Mouse (Mus musculus): ENCODE results near the gene Rbfox1. TPM values are rescaled to one million over a fixed set of nuclear protein-coding genes. Genes with fewer than 3 reads are reported as not detected.
A peak's percentile ranks its signal among the peaks of the same experiment; 100 is the strongest.

Rbfox1 gene
- total RNA-seq, 2 experiments from 2014 or later: 120 to 127 TPM

GRCm38 (mm10) chr16:7212756-7213155 lies 1327.6 kb downstream of the Rbfox1 start:
- intact Hi-C loops (cut with DNase I; ENCODE audit: low total_unique reads): no loop called here
- no peak for DNase-seq

- intact Hi-C loops (cut with DNase I; ENCODE audit: low total_unique reads): no loop called here
- no peak for DNase-seq
Observed at GRCm38 (mm10) chr16:7223265-7223664, 1338.1 kb downstream of the Rbfox1 start.

GRCm38 (mm10) chr16:7226000-7226399 lies 1340.8 kb downstream of the Rbfox1 start:
- intact Hi-C loops (cut with DNase I; ENCODE audit: low total_unique reads): no loop called here
- DNase-seq: no peak

- no peak for DNase-seq
- intact Hi-C loops (cut with DNase I; ENCODE audit: low total_unique reads): no loop called here
Observed at GRCm38 (mm10) chr16:7228246-7228645, 1343.1 kb downstream of the Rbfox1 start.

GRCm38 (mm10) chr16:7229232-7229631 lies 1344.1 kb downstream of the Rbfox1 start:
- intact Hi-C loops (cut with DNase I; ENCODE audit: low total_unique reads): no loop called here
- DNase-seq: no peak

GRCm38 (mm10) chr16:7241627-7242026 lies 1356.5 kb downstream of the Rbfox1 start:
- intact Hi-C loops (cut with DNase I; ENCODE audit: low total_unique reads): no loop called here
- DNase-seq: no peak

GRCm38 (mm10) chr16:7242501-7242900 lies 1357.3 kb downstream of the Rbfox1 start:
- intact Hi-C loops (cut with DNase I; ENCODE audit: low total_unique reads): no loop called here
- DNase-seq: no peak

GRCm38 (mm10) chr16:7244382-7244781 lies 1359.2 kb downstream of the Rbfox1 start:
- intact Hi-C loops (cut with DNase I; ENCODE audit: low total_unique reads): no loop called here
- no peak for DNase-seq

GRCm38 (mm10) chr16:7251696-7252095 lies 1366.5 kb downstream of the Rbfox1 start:
- no peak for DNase-seq
- intact Hi-C loops (cut with DNase I; ENCODE audit: low total_unique reads): no loop called here

- intact Hi-C loops (cut with DNase I; ENCODE audit: low total_unique reads): no loop called here
- no peak for DNase-seq
Observed at GRCm38 (mm10) chr16:7257366-7257765, 1372.2 kb downstream of the Rbfox1 start.

GRCm38 (mm10) chr16:7263261-7263660 lies 1378.1 kb downstream of the Rbfox1 start:
- DNase-seq: no peak
- intact Hi-C loops (cut with DNase I; ENCODE audit: low total_unique reads): loop anchor here (5.0 kb wide), 1 partner anchor 1579 kb away; no protein-coding TSS in a partner anchor

- intact Hi-C loops (cut with DNase I; ENCODE audit: low total_unique reads): no loop called here
- DNase-seq: no peak
Observed at GRCm38 (mm10) chr16:7265715-7266114, 1380.6 kb downstream of the Rbfox1 start.

- intact Hi-C loops (cut with DNase I; ENCODE audit: low total_unique reads): no loop called here
- no peak for DNase-seq
Observed at GRCm38 (mm10) chr16:7275501-7275900, 1390.3 kb downstream of the Rbfox1 start.

- intact Hi-C loops (cut with DNase I; ENCODE audit: low total_unique reads): no loop called here
- DNase-seq: no peak
Observed at GRCm38 (mm10) chr16:7275901-7276300, 1390.7 kb downstream of the Rbfox1 start.

- intact Hi-C loops (cut with DNase I; ENCODE audit: low total_unique reads): no loop called here
Observed at GRCm38 (mm10) chr16:7279544-7279943, 1394.4 kb downstream of the Rbfox1 start.

GRCm38 (mm10) chr16:7282257-7282656 lies 1397.1 kb downstream of the Rbfox1 start:
- intact Hi-C loops (cut with DNase I; ENCODE audit: low total_unique reads): no loop called here

More at GRCm38 (mm10) chr16:7279544-7279943, 1394.4 kb downstream of the Rbfox1 start:
- DNase-seq: peak; percentile 10

GRCm38 (mm10) chr16:7292985-7293805 lies 1408.0 kb downstream of the Rbfox1 start:
- intact Hi-C loops (cut with DNase I; ENCODE audit: low total_unique reads): no loop called here
- DNase-seq: no peak

More at GRCm38 (mm10) chr16:7282257-7282656, 1397.1 kb downstream of the Rbfox1 start:
- DNase-seq: peak; percentile 36

- DNase-seq: no peak
- intact Hi-C loops (cut with DNase I; ENCODE audit: low total_unique reads): no loop called here
Observed at GRCm38 (mm10) chr16:7302416-7302815, 1417.3 kb downstream of the Rbfox1 start.

GRCm38 (mm10) chr16:7329196-7329595 lies 1444.0 kb downstream of the Rbfox1 start:
- intact Hi-C loops (cut with DNase I; ENCODE audit: low total_unique reads): no loop called here
- peak; percentile 10 for DNase-seq

GRCm38 (mm10) chr16:7341186-7341585 lies 1456.0 kb downstream of the Rbfox1 start:
- no peak for DNase-seq
- intact Hi-C loops (cut with DNase I; ENCODE audit: low total_unique reads): no loop called here

- DNase-seq: no peak
- intact Hi-C loops (cut with DNase I; ENCODE audit: low total_unique reads): no loop called here
Observed at GRCm38 (mm10) chr16:7345298-7345697, 1460.1 kb downstream of the Rbfox1 start.
